Mouse (Mus musculus) retina, postnatal 1 day (tissue): ENCODE measurements around the gene Aldh5a1.
"Not testable (repeated sequence)": the region's sequence is repeated elsewhere in the genome, so short reads cannot be mapped to it uniquely, and the experiment has no call there.

Experiments used
- DNase-seq: peaks from one replicate; pipeline ENCODE4 v3.0.0-alpha.2; 2012

The Aldh5a1 gene

GRCm38 (mm10) chr13:24937108-24937838, at the start of gene Aldh5a1:
Gene Aldh5a1, minus strand, starts transcription at chr13:24937661.
- peak; percentile 90 for DNase-seq

- DNase-seq = peak; percentile 75
Measured at GRCm38 (mm10) chr13:24985435-24985834, 48.0 kb upstream of the Aldh5a1 start.

DNA sequence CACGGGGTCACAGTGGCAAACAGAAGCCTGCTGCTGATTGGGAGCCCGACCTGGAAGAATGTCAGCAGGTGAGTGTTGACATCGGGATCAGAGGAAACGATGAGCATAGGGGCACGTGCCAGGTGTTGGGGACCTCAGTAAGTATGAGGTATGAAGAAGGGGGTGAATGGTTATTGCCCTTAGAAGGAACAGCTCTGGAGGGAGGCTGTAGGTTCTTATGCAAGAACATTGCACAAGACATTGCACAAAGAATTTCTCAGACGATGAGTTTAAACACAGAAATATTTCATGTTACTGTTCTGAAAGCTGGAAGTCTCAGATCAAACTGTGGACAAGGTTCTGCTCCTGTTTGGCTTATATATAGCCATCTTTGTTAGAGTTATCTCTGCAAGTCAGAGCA, 43.6 kb upstream of the Aldh5a1 start:
- DNase-seq = no peak

DNA sequence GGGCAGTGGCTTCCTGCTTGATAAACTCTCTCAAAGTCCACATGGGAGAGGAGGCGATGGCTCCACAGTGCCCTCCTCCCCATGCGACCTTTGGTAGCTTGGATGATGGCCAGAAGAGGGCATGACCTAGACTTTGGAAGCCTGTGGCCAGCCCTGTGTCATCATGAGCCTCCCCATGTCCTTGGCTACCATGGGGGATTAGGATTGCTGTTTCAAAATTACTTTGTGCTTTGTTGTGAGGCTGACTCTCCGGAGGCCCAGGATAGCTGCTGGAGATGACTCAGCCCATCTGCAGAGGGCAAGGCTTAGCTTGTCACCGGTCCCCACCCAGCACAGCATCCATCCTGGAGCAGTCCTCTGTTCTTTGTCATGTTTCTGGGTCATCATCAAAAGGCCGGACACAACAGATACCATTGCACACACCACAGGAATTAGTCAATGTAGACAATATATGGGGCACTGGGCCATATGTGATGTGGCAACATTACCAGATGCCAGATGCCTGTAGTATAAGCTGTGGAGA, 40.4 kb upstream of the Aldh5a1 start:
- peak; percentile 58 for DNase-seq

DNA sequence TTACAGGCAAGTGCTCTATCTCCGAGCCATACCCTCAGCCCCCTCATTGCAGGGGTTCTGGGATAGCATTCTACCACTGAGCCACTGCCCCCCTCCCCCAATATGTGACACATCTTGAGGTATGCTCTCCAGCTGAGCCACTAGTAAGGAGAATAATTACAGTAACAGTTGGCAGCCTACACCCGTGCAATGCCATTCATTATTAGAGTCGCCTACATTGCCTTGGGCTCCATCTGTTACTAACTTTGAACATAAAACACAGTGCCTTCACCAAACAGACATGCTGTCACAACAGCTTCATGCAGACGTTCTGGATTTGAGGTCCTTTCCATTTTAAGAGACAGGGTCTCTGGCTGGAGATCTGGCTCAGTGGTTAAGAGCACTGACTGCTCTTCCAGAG, 38.9 kb upstream of the Aldh5a1 start:
- DNase-seq = peak; percentile 32

- not testable (repeated sequence) for DNase-seq
Measured at GRCm38 (mm10) chr13:24971776-24972175, 34.3 kb upstream of the Aldh5a1 start.

GRCm38 (mm10) chr13:24965846-24966201, 28.4 kb upstream of the Aldh5a1 start:
- DNase-seq = peak; percentile 33

DNA sequence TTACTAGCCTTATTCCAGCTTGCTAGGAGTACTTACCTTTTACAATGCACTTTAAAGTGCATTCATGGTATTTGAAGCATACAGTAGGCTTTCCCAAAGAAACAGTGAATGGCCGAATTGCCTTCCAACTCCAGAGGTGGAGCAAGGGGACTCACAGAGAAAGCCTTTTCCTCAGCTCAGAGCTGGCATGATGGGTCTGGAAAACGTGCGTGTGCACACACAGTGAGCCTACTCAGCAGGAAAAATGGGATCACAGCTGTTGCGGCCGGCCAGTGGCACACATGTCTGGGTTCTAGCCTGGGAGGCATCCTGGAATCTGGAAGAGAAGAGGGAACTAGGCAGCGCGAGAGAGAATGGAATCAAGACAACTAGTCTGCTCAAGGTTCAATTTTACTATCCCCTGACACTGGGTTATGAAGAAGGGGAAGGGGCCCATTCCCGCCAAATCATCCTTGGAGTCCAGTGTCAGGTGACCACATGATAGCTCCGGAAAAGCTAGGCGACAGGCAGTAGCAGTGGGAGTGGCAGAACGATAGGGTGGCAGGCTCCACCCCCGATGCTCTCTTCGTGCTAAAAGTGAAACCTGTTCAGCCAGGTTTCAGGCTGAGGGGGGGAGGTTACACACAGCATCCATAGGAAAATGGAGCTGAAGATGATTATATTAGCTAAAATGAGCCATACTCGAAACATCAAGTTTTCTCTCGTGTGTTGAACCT, 27.8 kb upstream of the Aldh5a1 start:
- peak; percentile 53 for DNase-seq

GRCm38 (mm10) chr13:24962119-24962518, 24.7 kb upstream of the Aldh5a1 start:
- DNase-seq = no peak

GRCm38 (mm10) chr13:24960084-24960483, 22.6 kb upstream of the Aldh5a1 start:
- DNase-seq = no peak

DNA sequence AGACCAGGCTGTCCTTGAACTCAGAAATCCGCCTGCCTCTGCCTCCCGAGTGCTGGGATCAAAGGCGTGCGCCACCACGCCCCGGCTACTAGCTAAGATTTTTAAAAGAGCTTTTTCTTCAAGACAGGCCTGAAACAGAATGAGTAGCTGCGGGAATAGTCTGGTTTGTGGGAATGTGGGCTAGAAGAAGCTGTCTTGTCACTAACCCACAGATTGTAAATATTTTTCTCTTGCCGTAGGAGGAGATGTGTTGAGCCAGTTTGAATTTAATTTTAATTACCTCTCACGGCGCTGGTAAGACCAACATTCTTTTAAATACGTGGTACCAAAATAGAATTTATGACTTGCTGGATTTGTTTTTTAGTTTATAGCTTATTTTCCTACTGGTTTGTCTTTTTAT, 21.2 kb upstream of the Aldh5a1 start:
- DNase-seq = no peak

DNA sequence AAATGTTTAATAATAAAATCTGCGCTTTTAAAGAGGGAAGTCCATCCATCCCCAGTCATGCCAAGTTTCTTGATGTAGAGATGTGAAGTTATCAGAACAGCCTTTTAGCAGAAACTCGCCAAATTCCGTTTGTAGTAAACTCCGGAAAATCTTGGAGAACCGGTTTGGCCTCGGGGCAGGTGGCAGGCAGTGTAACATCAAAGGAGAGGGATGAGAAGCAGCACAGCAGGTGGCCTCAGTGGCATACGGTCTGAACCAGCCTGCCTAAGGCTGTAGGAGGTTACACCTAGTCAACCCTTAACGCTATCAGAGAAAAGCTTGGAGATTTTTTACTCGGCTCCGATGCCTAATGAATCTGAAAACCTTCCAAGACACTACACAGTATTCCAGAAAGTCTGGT, 18.0 kb upstream of the Aldh5a1 start:
- no peak for DNase-seq

GRCm38 (mm10) chr13:24955091-24955490, 17.6 kb upstream of the Aldh5a1 start:
- no peak for DNase-seq

DNA sequence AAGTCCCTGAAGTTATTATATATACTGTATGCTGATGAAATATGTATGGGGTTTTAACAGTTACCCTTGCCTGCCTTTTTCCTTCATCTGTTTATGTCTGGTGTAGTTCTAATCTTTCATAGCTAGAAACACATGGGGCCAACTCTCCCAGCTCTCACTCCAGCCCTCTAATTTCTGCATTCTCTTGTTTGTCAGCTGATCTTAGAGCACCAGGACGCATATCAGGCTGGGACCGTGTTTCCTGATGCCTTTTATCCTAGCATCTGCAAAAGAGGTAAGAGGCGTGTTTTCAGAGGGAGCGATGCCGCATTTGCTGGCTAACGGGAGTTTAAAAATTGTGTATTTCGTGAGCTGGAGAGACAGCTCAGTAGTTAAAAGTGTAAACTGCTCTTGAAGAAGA, 15.2 kb upstream of the Aldh5a1 start:
- DNase-seq = no peak

DNA sequence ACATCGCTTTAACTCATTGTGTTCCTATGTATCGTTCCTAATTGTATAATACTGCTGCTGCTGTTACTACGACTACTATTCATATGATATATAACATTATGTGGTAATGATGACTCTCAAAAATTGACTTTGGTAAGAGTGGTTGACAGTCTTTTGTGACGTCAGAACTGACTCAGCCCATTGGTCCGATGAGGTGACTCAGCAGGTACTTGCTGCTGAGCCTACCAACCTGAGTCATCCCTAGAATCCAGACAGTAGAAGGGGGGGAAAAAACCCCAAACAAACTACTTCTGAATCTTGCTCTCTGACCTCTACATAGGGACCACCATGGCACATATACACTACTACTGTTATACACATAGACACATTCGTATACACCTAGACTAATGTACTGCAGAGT, 11.4 kb upstream of the Aldh5a1 start:
- DNase-seq = no peak

GRCm38 (mm10) chr13:24947158-24947557, 9.7 kb upstream of the Aldh5a1 start:
- no peak for DNase-seq

GRCm38 (mm10) chr13:24945567-24945966, 8.1 kb upstream of the Aldh5a1 start:
- DNase-seq = peak; percentile 77

DNA sequence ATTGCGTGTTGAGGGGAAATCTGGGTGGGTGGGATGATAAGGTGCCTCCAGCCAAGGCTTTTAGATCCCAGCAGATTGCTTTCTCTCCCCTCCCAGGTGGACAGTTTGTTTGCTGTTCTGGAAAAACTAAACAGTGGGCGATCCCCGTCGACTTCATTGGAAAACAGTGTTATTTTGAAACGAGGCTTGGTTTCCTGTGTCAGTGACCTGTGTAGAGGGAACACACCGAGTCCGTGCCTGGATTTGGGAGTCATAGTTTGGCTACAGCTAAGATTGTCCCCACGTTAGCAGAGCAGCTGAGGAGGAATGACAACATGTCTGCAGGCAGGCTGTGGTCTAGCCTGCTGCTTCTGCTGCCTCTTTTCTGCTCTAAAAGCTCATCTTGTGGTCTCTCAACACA, 5.8 kb upstream of the Aldh5a1 start:
- DNase-seq = no peak

- peak; percentile 65 for DNase-seq
Measured at GRCm38 (mm10) chr13:24942512-24943282, 5.2 kb upstream of the Aldh5a1 start, which contains the start of gene Gpld1. Gene Gpld1, plus strand, starts transcription at chr13:24943152.

DNA sequence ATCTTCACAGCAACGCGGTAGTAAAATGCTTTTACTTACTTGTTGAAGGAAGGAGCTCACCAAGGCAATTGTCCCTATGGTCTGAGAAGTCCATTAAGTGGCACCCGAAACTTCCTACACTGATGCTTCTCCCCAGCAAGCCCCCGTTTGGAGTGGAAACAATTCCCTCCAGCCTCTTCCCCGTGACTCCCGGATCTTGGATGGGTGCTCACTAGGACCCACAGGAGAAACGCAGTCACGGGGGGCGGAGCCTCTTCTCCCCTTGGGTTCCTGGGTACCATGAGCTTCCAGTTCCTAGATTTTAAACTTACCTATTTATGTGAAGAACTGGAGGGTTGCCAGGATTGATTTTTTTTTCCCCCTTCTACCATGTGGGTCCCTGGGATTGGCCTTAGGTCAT, 2.0 kb upstream of the Aldh5a1 start:
- DNase-seq = no peak

DNA sequence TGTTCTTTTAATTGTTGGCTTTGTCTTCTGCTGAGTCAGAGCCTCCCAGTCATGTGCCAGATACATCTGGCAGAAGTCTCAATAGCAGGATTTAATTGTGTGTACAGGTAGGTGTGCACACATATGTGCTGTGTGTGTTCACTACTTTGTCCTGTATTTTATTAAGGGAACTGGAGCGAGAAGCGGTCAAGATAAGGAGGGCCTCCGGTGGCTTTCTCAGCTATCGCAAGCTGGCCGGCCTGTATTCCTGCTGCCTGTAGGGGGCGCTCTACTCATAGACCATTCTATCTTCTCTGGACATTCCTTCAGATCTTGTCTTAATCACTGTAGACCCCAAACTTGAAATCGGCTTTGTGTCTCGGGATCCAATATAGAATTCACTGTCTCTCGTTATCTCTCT, 1.2 kb upstream of the Aldh5a1 start:
- DNase-seq = peak; percentile 84

GRCm38 (mm10) chr13:24937839-24938166, 342 bp upstream of the Aldh5a1 start:
- DNase-seq = no peak

DNA sequence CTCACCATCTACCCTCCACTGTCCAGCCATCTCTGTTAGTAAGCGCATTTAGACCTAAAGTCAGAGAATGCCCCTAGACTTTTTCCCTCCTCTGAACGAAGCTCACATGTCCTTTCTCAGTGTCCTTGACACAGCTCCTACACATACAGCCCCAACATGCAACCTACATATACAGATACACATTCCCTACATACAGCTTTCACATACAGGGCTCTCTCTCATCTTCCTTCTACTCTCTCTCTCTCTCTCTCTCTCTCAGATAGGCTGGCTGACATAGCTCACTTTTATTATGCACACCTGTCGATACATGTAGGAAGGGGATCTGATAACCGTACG, 721 bp downstream of the Aldh5a1 start:
- DNase-seq = no peak

DNA sequence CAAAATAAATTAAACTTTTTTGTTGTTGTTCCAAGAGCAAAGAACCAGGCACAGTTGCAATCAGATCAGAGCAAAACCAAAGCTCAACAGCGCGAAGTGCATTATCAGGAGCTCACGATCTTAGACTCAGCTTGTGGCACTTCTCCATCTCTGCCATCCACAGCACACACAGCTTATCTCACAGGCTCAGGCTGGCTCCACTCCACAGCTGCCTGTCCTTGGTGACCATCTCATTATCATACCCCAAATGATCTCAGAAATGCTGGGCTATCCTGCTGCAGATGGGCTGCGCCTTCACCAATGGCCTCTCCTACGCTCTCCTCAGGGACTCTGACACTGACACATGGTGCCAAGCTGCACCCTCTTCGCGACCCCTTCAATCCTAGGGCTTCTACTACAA, 4.3 kb downstream of the Aldh5a1 start:
- DNase-seq = no peak
